Mouse (Mus musculus) A20 (cell line): ENCODE results near the gene Ecsit.
A peak's percentile ranks its signal among the peaks of the same experiment; 100 is the strongest.

Source experiments
- DNase-seq: peaks from one replicate; pipeline ENCODE4 v3.0.0-alpha.2; 2011; ENCODE audit warnings: low read depth, low spot score

Gene Ecsit

GRCm38 (mm10) chr9:22085022-22085834, at the start of gene Ecsit:
Ecsit (minus strand) TSS chr9:22085438.
- DNase-seq: peak; percentile 86

GRCm38 (mm10) chr9:22134246-22134890, 49.1 kb upstream of the Ecsit start:
- DNase-seq: no peak

DNA sequence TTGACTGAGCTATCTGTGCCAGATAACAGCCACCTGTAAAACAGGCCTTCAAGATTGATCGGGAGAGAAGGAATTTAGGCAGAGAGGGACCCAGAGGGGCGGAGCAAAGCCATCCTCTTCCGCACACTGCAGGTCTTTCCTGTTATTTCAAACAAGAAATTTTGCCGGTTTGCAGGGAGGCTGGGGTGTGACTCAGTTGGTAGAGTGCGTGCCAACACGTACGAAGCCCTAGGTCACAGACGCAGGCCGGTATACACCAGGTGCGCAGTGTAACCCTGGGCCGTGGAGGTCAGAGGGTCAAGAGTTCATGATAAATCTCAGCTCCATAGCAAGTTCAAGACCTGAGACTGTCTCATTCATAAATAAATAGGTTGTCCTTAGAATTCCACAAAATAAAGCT, 47.0 kb upstream of the Ecsit start:
- no peak for DNase-seq

DNA sequence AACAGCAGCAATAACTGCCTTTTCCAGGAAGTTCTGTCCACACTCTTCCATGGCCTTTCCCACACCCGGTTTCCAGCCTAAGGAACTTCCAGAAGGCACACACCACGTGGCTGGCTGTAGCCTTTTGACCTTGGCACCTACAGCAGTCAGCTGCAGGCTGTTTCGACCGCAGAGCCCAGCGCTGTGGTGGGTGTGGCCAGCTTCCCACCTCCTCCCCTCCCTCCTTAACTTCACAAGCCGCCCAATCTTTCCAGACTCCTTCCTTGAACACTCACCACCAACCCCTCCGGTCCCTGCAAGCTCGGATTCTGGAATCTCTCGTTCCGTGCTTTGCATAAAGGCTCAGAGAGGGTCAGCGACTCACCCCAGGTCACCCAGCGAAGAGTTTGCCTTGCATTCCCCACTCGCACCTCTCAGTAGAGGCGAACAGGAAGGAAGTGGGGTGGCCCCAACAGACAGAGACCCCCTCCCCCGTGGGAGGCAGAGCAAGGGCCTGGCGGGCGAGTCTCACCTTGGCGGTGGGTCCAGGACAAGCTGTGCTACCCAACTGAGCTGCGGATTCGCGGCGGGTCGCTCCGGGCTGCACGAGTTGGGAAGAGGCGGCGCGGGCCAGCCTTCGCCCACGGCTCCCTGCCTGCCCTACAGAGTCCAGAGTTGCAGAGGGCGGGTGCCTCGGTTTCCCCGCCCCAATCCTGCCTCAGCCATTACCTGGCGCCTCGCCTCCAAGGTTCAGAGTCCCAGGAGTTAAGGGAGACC, 46.2 kb upstream of the Ecsit start:
- DNase-seq: no peak

GRCm38 (mm10) chr9:22125246-22126027, 40.2 kb upstream of the Ecsit start:
- no peak for DNase-seq

DNA sequence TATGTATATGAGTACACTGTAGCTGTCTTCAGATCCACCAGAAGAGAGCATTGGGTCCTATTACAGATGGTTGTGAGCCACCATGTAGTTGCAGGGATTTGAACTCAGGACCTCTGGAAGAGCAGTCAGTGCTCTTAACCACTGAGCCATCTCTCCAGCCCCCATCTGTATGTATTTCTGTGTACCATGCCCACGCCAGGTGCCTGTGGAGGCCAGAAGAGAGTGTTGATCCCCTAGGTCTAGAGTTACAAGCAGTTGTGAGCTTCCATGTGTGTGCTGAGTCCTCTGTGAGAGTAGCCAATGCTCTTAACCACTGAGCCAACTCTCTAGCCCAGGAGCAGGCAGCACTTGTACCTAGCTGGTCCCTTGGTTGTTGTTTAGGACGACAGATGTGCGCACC, 38.9 kb upstream of the Ecsit start:
- no peak for DNase-seq

GRCm38 (mm10) chr9:22123069-22123609, 37.9 kb upstream of the Ecsit start:
- DNase-seq: peak; percentile 85

DNA sequence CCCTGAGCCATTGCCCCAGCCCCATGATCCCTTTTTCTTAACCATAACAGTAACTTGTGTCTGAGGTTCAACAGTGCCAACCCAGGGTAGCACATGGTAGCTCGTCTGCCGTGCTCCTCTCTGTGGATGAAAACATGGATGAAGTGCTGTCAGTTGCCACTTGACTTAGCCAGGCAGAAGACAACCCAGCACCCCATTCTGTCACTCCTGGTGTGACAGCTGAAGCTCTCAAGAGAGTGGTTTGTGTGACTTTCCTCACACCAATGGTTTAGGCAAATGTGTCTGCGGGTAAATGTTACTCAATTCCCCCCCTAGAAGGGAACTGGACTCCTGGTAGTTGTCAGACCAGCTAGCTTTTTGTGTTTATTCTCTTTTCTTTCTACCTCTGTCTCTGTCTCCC, 36.8 kb upstream of the Ecsit start:
- peak; percentile 73 for DNase-seq

GRCm38 (mm10) chr9:22121545-22121944, 36.3 kb upstream of the Ecsit start:
- DNase-seq: no peak

- DNase-seq: no peak
Measured at GRCm38 (mm10) chr9:22119543-22119942, 34.3 kb upstream of the Ecsit start.

DNA sequence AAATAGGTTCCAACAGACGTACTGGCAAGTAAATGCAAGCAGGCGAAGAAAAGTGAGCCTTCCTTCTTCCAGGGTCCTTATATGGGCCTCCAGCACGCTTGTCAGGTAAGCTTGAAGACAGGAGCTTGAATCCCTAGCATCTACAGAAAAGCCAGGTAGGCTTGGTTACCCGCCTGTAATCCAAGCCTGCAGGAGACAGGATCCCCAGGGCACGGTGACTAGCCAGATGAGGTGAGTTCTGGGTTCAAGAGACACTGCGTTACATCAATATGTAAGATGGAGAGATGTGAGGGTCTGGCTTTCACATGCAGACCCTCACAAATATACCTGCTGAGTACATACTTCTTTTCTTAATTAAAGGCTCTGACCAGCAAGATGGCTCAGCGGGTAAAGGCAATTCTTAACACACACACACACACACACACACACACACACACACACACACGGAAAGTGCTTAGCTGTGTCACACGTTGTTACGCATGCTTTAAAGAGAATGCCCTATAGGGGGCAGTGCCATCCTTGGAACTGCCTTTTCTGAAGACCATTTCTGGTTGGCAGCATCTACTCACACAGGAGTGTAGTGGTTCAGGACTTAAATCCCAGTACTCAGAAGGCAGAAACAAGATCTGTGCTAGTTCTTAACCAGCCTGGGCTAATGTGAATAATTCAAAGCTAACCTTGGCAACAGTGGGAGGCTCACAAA, 32.7 kb upstream of the Ecsit start:
- peak; percentile 84 for DNase-seq

GRCm38 (mm10) chr9:22116740-22117426, 31.6 kb upstream of the Ecsit start, which contains the start of gene Elof1:
Elof1 (minus strand) TSS chr9:22117172.
- DNase-seq: peak; percentile 91

- no peak for DNase-seq
Measured at GRCm38 (mm10) chr9:22116086-22116485, 30.8 kb upstream of the Ecsit start.

DNA sequence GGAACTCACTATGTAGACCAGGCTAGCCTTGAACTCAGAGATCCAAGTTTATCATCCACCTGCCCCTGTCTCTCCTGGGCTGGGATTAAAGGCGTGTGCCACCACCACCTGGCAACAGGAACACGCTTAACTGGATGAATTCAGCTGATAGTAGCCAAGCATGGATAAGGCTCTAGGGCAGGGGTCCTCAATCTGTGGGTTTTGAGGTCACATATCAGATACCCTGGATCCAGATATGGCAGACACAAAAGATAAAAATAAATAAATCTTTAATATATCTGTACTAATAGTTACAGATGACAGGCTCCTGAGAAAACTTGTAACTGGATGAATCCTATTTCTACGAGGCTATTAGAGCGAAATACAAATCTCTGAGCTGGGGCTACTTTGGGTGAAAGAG, 30.4 kb upstream of the Ecsit start:
- DNase-seq: no peak

DNA sequence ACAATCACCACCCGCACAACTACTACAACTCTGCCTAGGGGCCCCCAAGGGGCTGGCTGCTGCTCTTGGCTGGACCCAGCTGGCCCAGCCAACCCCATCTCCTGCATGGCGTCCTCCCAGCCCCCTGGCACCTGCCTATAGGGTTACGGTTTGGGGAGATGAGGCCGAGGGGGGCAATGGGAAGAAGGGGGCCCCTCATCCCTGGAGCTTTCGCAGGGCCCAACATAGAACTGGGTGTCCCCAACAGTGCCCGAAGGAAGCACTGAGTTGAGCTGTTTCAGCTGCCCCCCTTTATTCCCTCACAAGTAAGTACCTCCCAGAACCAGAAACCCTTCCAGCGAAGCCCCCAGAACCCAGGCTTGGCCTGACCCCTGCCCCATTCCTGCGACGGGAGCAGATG, 23.0 kb upstream of the Ecsit start:
- no peak for DNase-seq

DNA sequence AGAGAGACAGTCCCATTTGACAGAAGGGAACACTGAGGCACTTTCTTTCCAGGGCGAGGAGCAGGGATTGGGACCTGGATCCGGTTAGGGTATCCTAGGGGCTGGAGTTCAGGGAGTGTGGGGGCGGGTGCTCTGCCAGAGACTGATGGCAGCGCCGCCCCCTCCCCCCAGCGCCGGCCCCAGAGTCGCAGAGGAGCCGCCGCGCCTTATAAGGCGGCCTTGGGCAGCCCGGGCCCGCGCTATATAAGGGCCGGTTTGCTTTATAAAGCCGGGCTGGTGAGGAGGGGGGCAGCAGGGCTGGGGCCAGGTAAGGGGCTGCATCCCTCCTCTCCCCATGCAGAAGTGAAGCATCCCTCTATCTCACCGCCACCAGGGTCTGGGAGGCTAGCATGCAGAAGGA, 14.7 kb upstream of the Ecsit start:
- DNase-seq: no peak

DNA sequence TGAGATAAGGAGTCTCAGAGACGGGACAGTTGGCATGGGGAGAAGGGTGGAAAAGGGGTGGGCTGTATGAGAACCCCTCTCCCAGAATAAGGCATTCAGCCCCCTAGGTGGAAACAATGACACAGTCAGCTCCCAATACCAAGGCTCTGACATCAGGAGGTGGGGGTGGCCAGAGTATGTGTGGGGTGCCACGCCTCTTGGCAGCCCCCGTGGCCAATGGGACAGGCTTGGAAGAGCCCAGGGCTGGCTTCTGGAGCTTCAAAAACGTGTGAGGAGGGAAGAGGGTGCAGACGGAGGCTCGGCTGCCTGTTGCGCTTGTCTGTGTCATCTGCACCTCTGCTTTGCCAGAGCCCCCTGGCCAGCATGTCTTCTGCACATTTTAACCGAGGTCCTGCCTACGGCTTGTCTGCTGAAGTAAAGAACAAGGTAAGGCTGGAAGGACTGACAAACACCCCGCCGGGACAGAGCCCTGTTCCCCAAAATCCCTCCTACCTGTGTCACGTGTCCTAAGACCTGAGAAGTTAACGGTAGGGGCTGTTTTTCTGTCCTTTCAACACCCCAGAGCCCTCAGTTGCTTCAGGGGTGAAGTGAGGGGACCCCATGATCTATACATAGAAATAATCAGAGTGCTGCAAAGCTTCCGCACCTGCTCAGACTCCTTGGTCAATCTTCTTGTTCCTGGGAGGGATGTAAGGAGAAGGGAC, 13.9 kb upstream of the Ecsit start, which contains the start of gene Cnn1:
TSS of gene Cnn1 (plus strand) at position 224 of the 704 bp plus-strand sequence.
- DNase-seq: no peak

- peak; percentile 74 for DNase-seq
Measured at GRCm38 (mm10) chr9:22095854-22096307, 10.6 kb upstream of the Ecsit start.

GRCm38 (mm10) chr9:22092746-22093145, 7.5 kb upstream of the Ecsit start:
- no peak for DNase-seq
